Mouse (Mus musculus) ZHBTc4 (cell line): ENCODE data around the gene Podxl2.

Experiments used
- DNase-seq: peaks from one replicate; pipeline ENCODE4 v3.0.0-alpha.2; 2011; ENCODE audit warnings: low read depth, low spot score

Gene Podxl2

DNA sequence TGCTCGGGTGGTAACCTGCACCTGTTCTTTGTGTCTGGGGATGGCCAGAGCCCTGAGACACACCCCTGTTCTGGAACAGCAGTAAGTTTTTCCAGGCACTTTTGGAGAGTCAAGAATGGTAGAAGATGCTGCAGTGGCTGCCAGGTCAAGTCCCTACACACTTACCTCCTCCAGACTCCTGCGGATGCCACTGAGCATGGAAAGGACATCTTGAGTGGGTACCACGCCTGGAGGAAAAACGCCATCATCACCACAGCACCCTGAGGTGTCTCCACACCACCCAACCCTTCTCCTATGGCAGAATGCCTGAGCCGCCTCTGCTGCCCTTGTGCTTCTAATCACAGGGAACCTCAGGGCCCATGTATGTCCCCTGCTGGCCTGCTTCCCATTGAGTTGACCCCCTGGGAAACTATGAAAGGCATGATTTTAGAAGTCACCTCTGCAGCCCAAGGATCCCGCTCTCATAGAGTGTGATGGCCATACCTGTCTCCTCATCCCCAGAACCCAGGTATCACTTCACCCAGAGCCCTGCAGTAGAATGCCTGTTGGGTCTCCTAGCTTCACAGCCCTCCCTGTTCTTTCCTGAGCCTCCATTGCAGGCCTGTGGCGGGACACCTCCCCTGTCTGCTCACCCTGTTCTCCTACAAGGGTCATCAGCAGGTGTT lies 29.8 kb downstream of the Podxl2 start:
- DNase-seq: no peak

DNA sequence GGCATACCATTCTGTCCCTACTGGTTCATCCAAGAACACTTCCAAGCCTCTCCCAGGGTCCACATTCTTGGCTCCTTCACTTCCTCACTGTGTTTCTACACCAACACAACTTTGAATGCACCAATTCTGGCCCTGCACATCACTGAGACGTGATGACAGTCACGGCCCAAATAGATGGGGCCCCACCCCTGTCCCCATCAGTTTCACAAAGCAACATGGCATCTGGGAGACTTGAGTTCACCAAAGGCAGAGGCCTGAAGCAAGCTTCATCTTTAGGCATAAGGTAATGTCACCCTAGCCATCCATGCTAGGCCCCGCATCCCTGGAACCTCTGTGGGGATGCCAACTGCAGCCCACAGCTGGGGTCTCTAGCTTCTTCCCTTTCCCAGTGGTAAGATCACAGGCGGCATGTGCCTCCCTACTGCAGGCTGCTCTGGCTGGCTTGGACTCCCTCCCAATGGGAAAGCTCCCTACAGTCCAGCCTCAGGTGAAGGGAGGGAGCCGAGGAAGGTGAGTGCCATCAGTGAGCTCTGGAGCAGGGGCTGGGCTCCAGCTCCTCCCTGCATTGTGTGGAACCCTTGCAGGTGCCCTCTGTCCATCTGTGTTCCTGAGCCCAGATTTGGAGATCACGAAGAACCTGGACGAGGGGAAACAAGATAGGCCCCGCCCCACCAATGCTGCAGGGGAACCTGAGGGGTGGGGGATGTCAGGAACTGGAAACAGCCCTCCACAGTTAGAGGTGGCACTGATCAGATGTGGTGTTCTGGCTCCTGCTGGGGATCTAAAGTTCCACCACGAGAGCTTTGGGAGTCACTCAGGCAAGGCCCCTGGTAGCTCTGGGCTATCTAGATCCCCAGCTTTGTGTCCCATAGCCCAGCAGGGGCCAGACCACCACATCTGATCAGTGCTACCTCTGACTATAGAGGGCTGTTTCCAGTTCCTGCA lies 30.8 kb downstream of the Podxl2 start:
- DNase-seq: no peak

DNA sequence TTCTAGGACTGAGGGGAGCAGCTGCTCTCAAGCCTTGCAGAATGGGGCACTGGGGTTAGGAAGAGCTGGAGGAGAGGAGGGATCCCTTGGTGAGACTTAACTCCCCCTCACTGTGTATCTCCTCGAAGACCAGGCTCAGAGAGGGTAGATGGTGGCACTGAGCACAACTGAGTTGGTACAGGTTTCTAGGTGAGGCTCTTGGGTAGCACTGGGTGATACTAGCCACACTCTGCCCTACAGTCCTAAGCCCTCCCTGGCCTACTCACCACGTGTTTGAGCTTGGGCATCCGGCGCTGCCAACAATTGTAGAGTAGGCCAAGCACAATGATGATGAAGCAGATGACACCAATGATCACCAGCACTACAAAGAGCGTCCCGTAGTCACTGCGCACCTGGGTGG lies 31.6 kb downstream of the Podxl2 start:
- no peak for DNase-seq

DNA sequence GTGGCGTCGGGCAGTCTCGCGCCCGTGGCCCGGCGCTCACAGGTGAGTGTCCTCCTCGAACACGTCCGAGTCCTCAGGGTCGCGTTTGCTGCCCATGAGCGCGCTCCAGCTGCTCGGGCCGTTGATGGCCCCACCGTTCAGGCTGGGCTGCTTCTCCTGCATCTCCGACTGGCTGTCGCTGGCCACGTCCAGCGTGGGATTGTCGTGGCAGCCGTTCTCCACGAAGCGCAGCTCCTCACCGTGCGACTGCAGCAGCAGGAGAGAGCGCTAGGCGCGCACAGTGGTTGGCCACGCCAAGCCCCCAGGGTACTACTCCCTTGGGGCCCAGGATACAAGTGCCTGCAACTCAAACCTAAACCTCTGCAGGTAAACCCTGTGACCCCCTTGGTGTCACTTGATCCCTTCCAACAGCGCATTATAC lies 32.1 kb downstream of the Podxl2 start:
- DNase-seq: peak; percentile 58

DNA sequence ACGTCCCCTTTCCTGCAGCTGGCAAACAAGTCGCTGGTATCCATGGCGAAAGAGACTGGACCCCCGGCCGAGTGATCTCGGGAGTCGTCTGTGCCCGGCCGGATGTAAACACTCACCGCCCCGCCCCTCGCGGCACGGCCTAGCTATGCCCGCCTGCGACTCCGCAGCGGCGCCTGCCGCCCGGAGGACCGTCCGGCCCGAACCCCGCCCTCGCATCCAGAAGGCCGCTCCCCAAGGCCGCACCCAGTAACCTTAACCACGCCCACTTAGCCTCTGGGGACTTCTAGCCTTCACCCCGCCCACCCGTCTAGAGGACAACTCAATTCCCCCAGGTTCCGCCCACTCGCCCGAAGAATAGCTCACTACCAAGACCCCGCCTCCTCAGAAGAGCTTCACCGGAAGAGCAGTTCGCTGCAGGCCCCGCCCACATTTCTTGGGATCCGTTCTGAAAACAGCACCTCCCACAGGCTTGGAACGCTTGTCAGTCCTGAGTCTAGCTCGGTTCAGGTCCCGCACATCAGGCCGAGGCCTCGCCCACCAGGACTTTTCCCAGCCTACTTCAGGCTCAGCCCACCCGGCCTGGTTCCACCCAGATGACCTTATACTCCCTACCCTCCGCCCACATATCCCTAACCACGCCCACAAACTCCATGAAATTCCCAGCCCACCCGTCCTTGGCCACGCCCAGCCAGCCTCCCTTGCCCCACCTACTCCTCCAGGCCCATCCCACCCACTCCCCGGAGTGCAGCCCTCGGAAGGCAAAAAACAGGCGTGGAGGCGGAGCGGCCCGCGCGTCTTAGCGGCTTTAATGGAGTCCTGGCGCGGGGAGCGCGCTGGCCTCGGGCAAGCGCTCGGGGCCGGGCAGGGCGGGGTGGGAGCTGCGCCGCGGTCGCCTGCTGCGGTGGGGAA lies 32.8 kb downstream of the Podxl2 start, which contains the start of gene Abtb1:
Gene Abtb1, minus strand, starts transcription at position 204 of the 909 bp plus-strand sequence.
- DNase-seq: peak; percentile 100

DNA sequence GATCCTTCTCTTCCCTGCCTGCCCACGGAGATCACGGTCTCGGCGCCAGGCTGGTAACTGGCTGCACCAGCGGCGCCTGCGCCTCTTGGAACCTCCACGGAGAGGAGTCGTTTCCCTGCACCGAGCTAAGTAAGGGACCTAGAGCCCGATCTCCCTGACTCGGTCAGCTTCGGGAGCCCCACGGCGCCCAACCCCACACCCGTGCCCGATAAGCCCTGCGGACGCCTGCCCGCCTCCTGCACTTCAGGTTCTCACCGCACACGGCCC lies 33.4 kb downstream of the Podxl2 start:
- DNase-seq: no peak

DNA sequence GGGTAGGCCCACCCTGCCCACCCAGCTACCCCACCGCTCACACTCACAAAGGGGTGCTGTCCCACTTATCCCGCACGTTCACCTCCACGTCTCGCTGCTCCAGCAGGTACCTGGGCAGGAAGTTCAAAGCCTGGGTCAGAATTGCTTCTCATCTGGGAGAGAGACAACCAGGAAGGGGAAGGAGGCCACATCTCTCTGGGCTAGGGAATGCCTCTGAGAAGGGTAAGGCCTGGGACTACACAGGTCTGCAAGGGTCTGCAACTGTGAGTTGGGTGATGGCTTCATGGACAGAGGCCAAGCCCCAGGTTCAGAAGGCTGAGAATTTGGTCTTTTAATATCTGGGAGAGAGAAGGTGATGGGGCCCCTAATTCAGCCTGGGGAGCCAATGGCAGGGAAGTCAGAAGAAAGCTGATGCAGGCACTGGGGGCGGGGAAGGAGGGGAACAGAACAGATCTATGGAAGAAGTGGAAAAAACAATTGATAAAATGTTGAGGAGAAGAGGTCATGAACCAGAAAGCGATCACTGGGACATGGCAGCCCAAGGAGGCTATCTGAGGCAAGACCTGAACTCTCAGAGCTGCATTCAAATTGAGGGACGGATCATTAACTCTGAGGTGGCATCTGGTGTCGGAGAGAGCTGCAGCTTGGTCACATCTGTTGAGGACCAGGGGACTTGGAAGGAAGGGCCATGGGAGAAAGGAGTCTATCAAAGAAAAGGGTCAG lies 33.9 kb downstream of the Podxl2 start:
- DNase-seq: no peak

DNA sequence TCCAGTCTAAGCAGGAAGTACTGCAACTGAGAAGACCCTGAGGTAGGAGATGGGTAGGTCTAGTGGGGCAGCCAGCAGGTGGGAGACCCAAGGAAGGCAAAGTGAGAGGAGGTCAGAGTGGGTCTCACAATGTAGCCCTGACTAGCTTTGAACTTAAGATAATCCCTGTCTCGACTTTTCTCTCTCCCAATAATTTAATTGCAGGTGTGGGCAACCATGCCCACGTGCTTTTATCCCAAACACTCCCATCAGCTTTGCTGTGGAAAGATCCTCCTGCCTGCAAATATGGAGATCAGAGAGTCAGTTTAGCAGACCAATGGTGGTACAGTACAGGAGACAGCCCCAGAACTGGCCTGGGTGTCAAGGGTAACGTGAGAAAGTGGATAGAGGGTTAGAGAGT lies 34.6 kb downstream of the Podxl2 start:
- DNase-seq: no peak

DNA sequence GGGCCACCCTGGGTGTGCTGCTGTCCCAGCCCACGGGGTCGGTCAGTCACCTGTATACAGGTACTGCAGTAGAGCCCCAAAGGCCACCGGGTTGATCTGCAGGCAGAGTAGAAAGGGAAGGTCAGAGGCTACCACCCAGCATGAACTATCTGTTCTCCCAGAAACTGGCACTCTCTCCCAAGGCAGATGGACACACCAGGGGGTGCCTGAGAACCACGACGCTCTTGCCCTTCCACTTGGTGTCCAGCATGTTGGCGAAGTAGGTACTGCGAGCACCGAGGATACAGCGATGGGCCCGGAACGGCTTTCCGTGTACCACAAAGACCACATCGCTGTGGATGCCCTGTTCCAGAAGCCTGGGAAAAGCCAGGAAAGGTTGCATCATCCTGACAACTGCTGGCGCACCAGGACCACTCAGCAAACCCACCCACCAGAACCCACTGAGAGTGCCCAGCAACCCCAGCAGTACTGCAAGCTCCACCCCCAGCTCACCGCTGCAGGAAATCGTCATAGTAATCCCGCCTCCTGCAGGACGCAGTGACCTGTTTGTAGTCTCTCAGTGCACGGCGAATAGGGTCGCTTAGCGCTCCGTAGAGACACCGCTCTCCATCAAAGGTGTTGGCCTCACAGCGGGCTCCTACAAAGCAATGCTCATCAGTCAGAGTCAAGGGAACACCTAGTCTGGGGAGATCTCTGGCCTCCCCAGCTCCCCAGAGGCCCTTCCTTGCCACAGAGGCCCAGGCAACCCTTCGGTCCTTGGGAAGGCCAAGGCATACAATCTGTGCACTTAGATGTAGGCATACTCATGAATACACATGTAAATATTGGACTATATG lies 35.5 kb downstream of the Podxl2 start:
- DNase-seq: peak; percentile 69

DNA sequence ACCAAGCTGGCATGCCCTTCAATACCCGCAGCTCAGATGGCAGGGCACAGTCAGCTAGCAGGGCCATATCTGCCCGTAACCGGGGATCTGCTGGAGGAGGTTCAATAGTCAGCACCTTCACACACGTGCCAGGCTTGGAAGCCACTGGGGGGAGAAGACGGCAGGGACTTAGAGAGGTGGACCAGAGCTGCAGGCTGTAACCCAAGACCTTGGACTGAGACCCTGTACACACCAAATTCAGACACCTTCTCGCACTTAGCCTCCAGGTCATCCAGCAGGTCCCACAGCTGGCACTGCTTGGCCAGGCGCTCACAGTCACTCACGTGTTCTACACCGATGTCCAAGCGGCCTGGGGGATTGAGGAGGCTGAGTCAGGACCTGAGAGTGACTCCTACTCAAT lies 36.2 kb downstream of the Podxl2 start:
- no peak for DNase-seq

DNA sequence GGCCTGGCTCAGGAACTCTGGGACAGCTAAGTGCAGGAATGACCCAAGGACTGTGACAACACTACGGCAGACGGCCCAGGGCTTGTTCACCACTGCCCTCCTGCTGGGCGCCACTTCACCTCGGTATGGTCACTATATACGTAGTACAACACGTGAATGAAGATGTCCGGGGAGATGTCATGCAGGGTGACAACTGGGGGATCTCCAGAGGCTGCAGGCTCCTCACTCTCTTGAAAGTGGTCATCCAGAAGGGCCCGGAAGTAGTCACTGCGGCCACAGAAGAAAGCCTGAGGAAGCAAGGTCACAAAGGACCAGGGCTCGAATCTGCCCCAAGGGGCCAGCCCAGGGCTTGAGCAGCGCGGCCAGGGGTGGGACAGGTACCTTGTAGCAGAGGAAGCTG lies 36.8 kb downstream of the Podxl2 start:
- no peak for DNase-seq

DNA sequence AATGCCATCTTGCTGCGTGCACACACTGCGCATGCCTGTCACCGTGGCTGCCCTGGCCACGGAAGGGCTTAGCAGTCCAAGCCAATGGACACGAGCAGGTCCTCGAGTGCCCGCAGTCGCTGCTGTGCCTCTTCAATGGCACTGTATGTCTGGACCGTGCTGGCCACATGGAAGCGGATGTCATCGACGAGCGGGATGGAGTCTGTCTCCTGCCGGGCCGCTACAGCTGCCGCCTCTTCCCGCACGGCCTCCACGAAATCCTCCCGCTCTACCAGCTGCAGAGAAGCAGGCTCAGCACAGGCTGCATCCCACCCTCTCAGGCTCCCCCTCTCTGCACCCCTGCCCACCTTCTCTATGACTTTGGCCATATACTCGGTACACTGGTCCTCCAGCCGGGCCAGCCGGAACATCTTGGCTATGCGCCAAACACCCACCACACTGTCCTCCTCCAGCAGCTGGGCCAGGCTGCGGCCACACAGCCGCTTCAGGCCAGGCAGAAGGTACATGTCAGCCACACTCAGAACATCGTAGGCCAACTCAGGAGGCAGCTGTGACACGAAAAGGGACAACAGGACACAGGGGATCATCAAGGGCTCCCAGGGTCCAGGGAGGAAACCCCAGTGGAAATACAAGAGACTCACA lies 38.5 kb downstream of the Podxl2 start:
- DNase-seq: no peak

DNA sequence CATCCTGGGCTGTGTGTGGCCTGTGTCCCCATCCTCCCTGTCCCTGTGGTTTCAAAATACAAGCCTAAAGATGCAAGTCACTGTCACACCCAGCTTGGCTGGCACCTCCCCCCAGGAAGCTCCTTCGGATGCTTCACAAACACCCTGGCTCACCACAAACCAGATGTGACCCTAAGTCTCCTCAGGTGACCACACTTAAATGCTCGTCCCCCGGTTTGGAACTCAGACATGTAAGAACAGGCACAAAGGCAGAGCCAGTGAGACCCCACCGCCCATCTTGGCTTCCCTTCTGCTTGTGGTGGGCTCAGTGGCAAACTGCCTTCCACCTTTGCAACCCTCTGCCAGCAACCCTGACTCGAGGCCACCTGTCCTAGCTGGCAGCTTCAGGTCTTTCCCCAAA lies 39.8 kb downstream of the Podxl2 start:
- DNase-seq: no peak

DNA sequence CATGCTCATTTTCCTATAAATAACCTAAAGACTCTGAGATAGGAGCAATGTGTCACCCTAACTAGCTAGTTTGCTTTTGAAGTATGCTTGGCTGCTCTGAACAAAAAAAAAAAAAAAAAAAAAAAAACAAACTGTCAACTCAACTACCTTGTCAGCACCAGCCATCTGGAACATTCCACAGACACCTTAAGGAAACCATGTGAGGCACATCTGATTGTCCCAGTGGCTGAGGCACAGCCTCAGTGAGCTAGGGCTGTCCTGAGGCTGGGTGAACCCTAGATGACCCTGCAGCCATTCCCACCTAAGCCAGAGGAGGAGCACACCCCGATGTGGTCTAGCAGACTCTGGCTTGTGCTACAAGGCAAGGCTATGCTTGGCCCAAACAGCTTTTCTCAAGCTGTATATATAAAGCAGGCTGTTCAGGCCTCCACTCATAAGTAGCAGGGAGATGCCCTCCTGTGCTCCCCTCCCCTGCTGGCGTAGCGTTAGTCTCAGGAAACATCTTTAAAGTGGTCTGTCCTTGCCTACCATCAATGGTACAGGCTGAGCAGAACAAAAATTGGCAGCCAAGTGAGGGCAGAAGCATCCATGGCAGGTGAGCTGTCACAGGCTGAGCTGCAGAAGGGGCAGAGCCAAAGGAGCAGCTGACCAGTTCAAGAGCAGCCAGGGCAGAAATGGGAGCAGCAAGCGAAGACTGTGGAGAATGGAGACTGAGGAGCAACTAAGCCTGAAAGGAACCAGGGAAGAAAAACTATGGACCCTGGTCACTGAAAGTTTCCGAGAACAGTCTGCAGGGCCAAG lies 41.3 kb downstream of the Podxl2 start:
- peak; percentile 34 for DNase-seq

DNA sequence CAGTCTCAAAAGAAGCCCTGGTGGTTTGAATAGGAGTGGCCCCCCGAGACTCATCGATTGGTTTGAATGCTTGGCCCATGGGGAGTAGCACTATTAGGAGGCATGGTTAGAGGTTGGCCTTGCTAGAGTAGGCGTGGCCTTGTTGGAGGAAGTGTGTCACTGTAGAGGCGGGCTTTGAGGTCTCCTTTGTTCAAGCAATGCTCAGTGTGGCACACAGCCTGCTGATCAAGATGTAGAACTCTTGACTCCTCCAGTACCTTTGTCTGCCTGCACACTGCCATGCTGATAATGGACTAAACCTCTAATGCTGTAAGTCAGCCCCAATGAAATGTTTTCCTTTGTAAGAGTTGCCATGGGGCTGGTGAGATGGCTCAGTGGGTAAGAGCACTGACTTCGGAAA lies 42.2 kb downstream of the Podxl2 start:
- peak; percentile 83 for DNase-seq

DNA sequence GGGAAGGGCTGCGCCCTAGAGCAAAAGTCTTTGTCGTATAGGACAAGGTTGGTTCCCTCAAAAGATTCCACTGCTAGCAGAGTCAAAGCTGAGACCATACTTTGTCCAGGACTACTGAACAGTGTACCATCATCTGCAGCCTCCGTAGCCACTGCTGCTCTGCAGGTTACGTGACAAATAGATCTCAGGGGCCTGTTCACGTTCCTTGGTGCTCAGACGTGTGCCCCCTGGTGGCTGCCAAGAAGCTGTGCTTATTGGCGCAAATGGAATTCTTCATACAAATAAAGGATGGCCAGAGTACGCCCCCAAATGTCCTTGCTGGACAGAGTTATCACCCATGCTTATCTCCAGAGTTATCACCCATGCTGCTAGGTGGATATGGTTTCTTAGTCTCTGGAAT lies 43.4 kb downstream of the Podxl2 start:
- peak; percentile 85 for DNase-seq

DNA sequence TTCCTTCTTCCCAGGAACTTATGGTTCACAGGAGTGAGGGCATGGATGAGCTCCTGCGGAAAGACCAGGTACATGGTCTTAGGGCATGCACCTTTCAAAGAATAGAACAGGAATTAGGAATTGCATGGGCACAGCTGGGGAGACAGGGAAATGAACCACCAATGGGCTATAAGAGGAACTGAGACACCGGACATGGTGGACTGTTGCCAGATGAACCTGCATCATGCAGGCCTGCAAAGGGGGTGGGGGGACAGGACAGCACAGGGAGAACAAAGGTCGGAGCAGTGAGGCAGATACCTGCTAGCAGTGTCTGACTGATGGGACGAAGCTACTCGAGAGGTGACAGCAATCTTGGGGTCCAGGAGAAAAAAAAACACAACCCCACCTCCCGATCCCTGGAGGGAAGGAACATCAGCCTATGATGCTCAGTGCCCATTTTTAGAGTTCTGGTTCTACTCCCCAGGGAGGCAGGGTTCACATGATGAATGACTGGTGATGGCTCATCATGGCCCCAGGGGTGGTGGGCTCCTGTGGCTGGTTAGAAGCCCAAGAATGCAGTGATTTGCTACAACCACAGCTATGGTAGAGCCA lies 44.6 kb downstream of the Podxl2 start:
- DNase-seq: no peak

DNA sequence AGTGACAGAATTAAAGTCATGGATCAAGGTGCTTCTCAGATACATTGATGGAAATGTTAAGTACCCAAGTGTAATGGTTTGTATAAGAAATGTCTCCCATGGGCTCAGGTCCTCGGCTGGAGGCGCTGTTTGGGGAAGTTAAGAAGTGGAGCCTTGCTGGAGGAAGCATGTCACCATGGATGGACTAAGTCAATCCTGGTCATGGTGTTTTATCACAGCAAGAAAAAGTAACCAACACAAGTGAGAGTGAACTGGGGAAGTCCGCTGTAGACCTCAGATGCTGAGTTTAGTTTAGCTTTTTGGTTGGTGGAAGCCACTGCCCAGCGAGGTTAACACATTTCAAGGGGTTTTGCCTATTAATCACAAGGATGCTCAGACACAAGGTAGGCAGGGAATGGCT lies 45.3 kb downstream of the Podxl2 start:
- DNase-seq: no peak
